Mouse (Mus musculus): ENCODE measurements around the gene Il5. TPM values are rescaled to one million over a fixed set of nuclear protein-coding genes. Genes with fewer than 3 reads are reported as not detected.
A peak's percentile ranks its signal among the peaks of the same experiment; 100 is the strongest.

The Il5 gene
- polyA plus RNA-seq, 1 experiment from 2014 or later: not detected

DNA sequence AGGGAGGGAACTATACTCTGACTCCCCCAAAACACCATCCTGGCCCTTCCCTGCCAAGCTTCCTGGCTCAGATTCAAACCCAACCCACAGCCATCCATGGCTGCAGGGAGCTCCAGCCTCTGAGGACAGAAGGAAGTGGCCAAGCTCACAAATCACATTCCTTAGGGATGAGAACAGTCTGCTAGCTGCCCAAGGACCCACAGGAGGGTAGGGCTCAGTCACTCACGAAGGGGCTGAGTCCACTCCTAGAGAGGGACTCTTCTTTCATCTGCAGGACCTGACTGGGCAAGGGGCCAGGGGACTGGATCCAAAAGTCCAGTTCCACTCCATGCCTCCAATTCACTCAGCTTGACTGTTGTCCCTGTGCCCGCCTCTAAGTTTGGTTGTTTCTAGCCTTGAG is 41.2 kb downstream of the Il5 start:
- H3K9me3 ChIP-seq (ENCODE audit: control insufficient read depth, low read length): no peaks in the 10 kb centered on the region
- H3K4me3 ChIP-seq (ENCODE audit: low read depth, low read length): no peak overlapping the region
- 75% methylated on average over 2 of the region's 2 CpGs for WGBS
- H3K4me2 ChIP-seq: no peak overlapping the region
- peak overlapping the region; percentile 30; the same call in 1 of the 2 replicates for H3K27ac ChIP-seq (ENCODE audit: low read depth, low read length)
- ATAC-seq (replicated peaks; ENCODE audit: low FRiP score): no peak
- peaks cover 22% of the 10 kb centered on the region for H3K4me1 ChIP-seq (replicated peaks; ENCODE audit: control insufficient read depth, insufficient read depth, low read length)
- no peaks in the 10 kb centered on the region for H3K36me3 ChIP-seq (ENCODE audit: control insufficient read depth, insufficient read depth, low read length)
- 0 out of 2 replicates have a peak, but pooled peaks cover 2% of the 10 kb centered on the region for H3K27me3 ChIP-seq (replicated peaks; ENCODE audit: control insufficient read depth, insufficient read depth, low read length)
- H3K9ac ChIP-seq (ENCODE audit: low read depth, low read length): no peak overlapping the region
- DNase-seq (ENCODE audit: low spot score): no peak

DNA sequence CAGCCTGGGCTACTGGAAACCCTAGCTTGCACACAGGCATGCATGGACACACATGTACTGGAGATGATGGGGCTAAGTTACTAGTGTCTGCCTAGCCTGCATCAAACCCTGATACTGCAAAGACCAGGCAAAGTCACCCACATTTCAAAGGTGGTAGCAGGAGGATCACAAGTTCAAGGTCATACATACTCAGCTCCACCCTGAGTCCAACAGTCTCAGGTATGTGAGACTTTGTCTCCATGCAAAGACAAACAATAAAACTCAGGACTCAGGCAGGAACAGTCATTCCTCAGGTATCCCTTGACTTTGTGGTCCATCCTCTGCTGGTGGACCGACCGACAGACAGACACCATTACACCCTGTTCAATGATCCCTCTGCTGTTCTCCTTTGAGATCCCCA is 41.8 kb downstream of the Il5 start:
- ATAC-seq (replicated peaks; ENCODE audit: low FRiP score) (no peak), DNase-seq (ENCODE audit: low spot score) (no peak)
- H3K27ac ChIP-seq (ENCODE audit: low read depth, low read length): peak overlapping the region; percentile 30; the same call in 1 of the 2 replicates
- no peaks in the 10 kb centered on the region for H3K9me3 ChIP-seq (ENCODE audit: control insufficient read depth, low read length)
- 0 out of 2 replicates have a peak, but pooled peaks cover 2% of the 10 kb centered on the region for H3K27me3 ChIP-seq (replicated peaks; ENCODE audit: control insufficient read depth, insufficient read depth, low read length)
- no peaks in the 10 kb centered on the region for H3K36me3 ChIP-seq (ENCODE audit: control insufficient read depth, insufficient read depth, low read length)
- H3K4me1 ChIP-seq (replicated peaks; ENCODE audit: control insufficient read depth, insufficient read depth, low read length): peaks cover 22% of the 10 kb centered on the region
- H3K4me2 ChIP-seq: peak overlapping the region; percentile 74
- H3K9ac ChIP-seq (ENCODE audit: low read depth, low read length): peak overlapping the region; percentile 51
- 40% methylated on average over 2 of the region's 2 CpGs for WGBS
- H3K4me3 ChIP-seq (ENCODE audit: low read depth, low read length): peak overlapping the region; percentile 45

DNA sequence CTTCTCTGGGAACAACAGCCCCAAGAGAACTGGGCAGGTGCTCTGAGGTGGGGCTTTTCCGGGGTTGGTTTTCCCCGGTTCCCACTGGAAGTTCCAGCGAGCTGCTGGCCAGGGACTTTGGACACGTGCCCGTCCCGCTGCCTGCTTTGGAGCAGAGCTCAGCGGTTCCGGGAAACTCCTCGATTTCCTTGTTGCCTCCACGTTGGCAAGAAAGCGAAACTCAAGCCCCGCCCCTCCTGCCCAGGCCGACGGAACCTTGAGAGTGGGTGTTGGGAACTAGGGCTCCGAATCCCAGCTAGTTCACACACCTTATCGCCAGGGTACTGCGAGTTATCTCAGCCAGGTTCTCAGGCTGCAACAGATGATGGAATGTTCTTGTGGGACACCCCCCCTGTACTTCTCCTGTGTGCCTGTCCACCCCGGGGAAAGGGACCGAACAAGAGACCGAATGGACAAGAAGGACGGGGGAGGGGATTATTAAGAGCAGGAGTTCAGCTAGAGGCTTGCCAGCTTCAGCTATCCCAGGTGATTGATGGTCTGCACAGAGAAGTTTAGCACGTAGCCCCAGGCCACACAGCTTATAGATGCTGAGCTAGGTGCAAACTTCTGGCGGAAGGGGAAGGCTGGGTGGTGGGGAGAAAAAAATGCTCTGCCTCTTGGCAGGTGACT is 42.4 kb downstream of the Il5 start:
- Histone ChIP-seq H3K9ac (ENCODE audit: low read depth, low read length) (peak overlapping the region; percentile 51), H3K4me2 (peak overlapping the region; percentile 74), H3K4me1 (replicated peaks; ENCODE audit: control insufficient read depth, insufficient read depth, low read length) (peaks cover 22% of the 10 kb centered on the region), H3K4me3 (ENCODE audit: low read depth, low read length) (peak overlapping the region; percentile 45), H3K9me3 (ENCODE audit: control insufficient read depth, low read length) (no peaks in the 10 kb centered on the region), H3K27me3 (replicated peaks; ENCODE audit: control insufficient read depth, insufficient read depth, low read length) (0 out of 2 replicates have a peak, but pooled peaks cover 2% of the 10 kb centered on the region), H3K36me3 (ENCODE audit: control insufficient read depth, insufficient read depth, low read length) (no peaks in the 10 kb centered on the region), H3K27ac (ENCODE audit: low read depth, low read length) (peak overlapping the region; percentile 77)
- peak; percentile 14; the same call in 1 of the 2 replicates for ATAC-seq (replicated peaks; ENCODE audit: low FRiP score)
- 3% methylated on average over 23 of the region's 23 CpGs for WGBS
- DNase-seq (ENCODE audit: low spot score): peak; percentile 61

DNA sequence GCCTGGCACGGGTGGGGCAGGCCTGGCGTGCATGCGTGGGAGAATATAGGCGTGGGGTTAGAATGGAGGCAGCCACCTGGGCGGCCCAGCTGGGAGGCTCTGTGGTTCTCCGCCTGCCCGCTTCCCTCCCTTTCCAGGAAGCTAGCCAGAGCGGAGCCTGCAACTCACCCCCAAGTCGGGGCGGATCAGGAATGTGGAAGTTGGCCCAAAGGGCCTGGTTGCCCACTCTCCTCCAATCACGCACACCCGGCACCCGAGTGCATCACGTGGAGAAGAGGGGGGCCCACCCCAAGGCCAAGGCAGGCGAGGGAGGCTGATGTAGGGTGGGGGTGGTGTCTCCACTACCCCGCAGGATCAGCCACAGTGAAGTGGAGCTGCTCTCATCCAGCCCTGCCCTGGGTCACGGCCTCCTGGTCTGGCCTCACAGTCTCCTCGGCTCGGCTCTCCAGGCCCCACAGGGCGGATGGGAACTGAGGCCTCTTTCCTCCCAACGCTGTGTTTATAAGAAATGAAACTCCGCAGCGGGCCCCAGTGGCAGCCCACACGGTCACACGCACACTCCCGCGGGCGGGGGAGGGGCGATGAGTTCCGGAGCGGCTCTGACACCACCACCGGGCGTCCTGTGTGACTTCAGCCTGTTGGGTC is 43.0 kb downstream of the Il5 start:
- 2% methylated on average over 33 of the region's 33 CpGs for WGBS
- Histone ChIP-seq H3K4me3 (ENCODE audit: low read depth, low read length) (peak overlapping the region; percentile 45), H3K9me3 (ENCODE audit: control insufficient read depth, low read length) (no peaks in the 10 kb centered on the region), H3K9ac (ENCODE audit: low read depth, low read length) (peak overlapping the region; percentile 51), H3K27ac (ENCODE audit: low read depth, low read length) (peak overlapping the region; percentile 77), H3K27me3 (replicated peaks; ENCODE audit: control insufficient read depth, insufficient read depth, low read length) (peaks cover 3% of the 10 kb centered on the region), H3K4me1 (replicated peaks; ENCODE audit: control insufficient read depth, insufficient read depth, low read length) (peaks cover 22% of the 10 kb centered on the region), H3K4me2 (peak overlapping the region; percentile 74), H3K36me3 (ENCODE audit: control insufficient read depth, insufficient read depth, low read length) (no peaks in the 10 kb centered on the region)
- peak; percentile 79 for DNase-seq (ENCODE audit: low spot score)
- ATAC-seq (replicated peaks; ENCODE audit: low FRiP score): peak; percentile 66

DNA sequence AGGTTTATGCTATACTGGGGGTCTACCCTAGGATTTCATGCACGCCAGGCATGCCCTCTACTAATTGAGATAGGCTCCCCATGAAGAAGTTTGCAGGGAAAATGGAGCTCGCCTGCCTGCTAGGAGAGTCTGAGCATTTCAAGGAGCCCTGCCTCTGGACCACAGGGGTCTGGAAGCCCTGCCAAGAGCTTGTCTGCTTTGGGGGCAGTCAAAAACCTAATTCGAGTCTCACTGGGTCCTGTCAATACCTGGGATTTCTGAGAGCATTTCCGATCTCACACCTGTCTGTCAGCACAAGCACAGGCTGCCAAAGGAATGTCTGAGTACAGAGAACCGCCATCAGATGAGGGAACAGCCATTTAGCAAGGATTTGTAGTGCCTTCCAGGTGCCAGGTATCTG is 44.0 kb downstream of the Il5 start:
- Histone ChIP-seq H3K4me3 (ENCODE audit: low read depth, low read length) (no peak overlapping the region), H3K27ac (ENCODE audit: low read depth, low read length) (no peak overlapping the region; the same call in 1 of the 2 replicates), H3K4me2 (no peak overlapping the region; the same call in 1 of the 2 replicates), H3K27me3 (replicated peaks; ENCODE audit: control insufficient read depth, insufficient read depth, low read length) (peaks cover 8% of the 10 kb centered on the region), H3K4me1 (replicated peaks; ENCODE audit: control insufficient read depth, insufficient read depth, low read length) (peaks cover 25% of the 10 kb centered on the region), H3K9ac (ENCODE audit: low read depth, low read length) (no peak overlapping the region), H3K9me3 (ENCODE audit: control insufficient read depth, low read length) (no peaks in the 10 kb centered on the region), H3K36me3 (ENCODE audit: control insufficient read depth, insufficient read depth, low read length) (no peaks in the 10 kb centered on the region)
- DNase-seq (ENCODE audit: low spot score) (no peak), ATAC-seq (replicated peaks; ENCODE audit: low FRiP score) (no peak)
- WGBS: 68% methylated on average over 5 of the region's 5 CpGs

DNA sequence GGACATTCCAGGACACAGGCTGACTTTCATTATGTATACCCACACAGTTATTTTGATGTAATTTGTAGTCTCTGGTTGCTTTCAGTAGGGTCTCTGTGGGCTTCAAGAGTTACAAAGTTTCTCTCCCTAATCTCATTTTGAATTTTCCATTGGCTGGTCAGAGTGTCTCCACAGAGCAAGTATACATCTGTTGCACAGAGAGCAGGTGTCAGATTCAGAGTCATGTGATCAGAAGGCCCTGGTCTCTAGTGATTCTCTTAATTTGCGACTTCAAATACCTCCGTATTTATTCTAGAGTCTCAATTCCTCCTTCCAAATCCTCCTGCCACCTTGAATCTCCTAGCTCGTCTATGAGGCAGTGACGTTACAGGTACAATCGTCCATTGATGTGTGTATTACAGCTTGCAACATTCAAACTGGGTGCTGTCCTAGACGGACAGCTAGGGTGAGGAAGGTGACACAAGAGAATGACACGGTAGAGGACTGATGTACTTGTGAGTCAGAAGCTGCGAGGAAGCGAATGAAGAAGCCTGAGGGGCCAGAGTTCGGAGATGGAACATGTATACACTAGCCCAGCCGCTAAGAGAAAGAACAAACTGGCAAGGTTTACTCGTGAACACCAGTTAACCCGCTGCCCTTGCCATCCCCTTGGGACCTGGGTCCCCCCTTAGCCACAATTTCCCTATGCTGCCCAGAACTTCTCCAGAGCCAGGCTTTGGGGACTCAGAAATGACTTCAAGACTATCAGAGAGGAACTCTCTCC is 48.0 kb downstream of the Il5 start:
- Histone ChIP-seq H3K9ac (ENCODE audit: low read depth, low read length) (no peak overlapping the region), H3K9me3 (ENCODE audit: control insufficient read depth, low read length) (no peaks in the 10 kb centered on the region), H3K27ac (ENCODE audit: low read depth, low read length) (no peak overlapping the region), H3K4me1 (replicated peaks; ENCODE audit: control insufficient read depth, insufficient read depth, low read length) (peaks cover 22% of the 10 kb centered on the region), H3K4me2 (no peak overlapping the region), H3K27me3 (replicated peaks; ENCODE audit: control insufficient read depth, insufficient read depth, low read length) (peaks cover 17% of the 10 kb centered on the region), H3K4me3 (ENCODE audit: low read depth, low read length) (no peak overlapping the region), H3K36me3 (ENCODE audit: control insufficient read depth, insufficient read depth, low read length) (no peaks in the 10 kb centered on the region; the same call in 1 of the 2 replicates)
- 69% methylated on average over 13 of the region's 13 CpGs for WGBS
- ATAC-seq (replicated peaks; ENCODE audit: low FRiP score) (no peak), DNase-seq (ENCODE audit: low spot score) (no peak)

DNA sequence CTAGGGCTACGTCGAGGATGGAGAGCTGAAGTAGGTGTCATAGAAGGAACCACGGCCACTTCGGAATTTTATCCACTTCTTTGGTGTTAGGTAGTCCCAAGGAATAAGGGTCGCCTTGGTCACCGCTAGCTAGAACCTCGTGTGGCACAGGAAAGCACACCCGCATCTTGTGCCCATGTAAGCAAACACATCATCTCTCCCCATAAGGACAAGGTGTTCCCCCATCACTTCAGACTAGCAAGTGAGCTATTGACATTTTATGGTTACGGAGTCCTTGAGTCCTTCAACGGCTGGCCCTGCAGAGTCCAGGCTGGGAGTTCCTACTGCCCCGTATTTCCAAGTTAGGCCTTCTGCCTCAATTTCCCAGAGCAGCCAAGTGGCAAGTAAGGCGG is 48.6 kb downstream of the Il5 start:
- WGBS: 53% methylated on average over 12 of the region's 12 CpGs
- Histone ChIP-seq H3K27me3 (replicated peaks; ENCODE audit: control insufficient read depth, insufficient read depth, low read length) (peaks cover 17% of the 10 kb centered on the region), H3K9me3 (ENCODE audit: control insufficient read depth, low read length) (no peaks in the 10 kb centered on the region), H3K36me3 (ENCODE audit: control insufficient read depth, insufficient read depth, low read length) (no peaks in the 10 kb centered on the region; the same call in 1 of the 2 replicates), H3K4me3 (ENCODE audit: low read depth, low read length) (peak overlapping the region; percentile 74), H3K27ac (ENCODE audit: low read depth, low read length) (no peak overlapping the region), H3K9ac (ENCODE audit: low read depth, low read length) (0 out of 2 replicates have a peak overlapping the region, but pooled peaks have one; percentile 17), H3K4me1 (replicated peaks; ENCODE audit: control insufficient read depth, insufficient read depth, low read length) (peaks cover 19% of the 10 kb centered on the region), H3K4me2 (peak overlapping the region; percentile 95)
- DNase-seq (ENCODE audit: low spot score) (no peak), ATAC-seq (replicated peaks; ENCODE audit: low FRiP score) (no peak)

DNA sequence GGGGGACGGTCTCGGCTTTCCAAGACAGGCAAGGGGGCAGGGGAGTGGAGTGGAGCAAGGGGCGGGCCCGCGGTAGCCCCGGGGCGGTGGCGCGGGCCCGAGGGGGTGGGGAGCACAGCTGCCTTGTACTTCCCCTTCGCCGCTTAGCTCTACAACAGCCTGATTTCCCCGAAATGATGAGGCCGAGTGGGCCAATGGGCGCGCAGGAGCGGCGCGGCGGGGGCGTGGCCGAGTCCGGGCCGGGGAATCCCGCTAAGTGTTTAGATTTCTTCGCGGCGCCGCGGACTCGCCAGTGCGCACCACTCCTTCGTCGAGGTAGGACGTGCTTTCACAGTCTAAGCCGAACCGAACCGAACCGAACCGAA is 49.1 kb downstream of the Il5 start, which contains the start of gene Irf1:
Gene Irf1 (plus strand): TSS at position 255 of the 365 bp plus-strand sequence.
- H3K4me2 ChIP-seq: peak within 1 kb of the TSS; percentile 95
- H3K9me3 ChIP-seq (ENCODE audit: control insufficient read depth, low read length): no peaks in the 10 kb centered on the region
- DNase-seq (ENCODE audit: low spot score) (peak; percentile 85), ATAC-seq (replicated peaks; ENCODE audit: low FRiP score) (peak; percentile 90)
- H3K36me3 ChIP-seq (ENCODE audit: control insufficient read depth, insufficient read depth, low read length): no peaks in the 10 kb centered on the region; the same call in 1 of the 2 replicates
- peaks cover 17% of the 10 kb centered on the region for H3K27me3 ChIP-seq (replicated peaks; ENCODE audit: control insufficient read depth, insufficient read depth, low read length)
- H3K27ac ChIP-seq (ENCODE audit: low read depth, low read length): peak within 1 kb of the TSS; percentile 55; the same call in 1 of the 2 replicates
- peak within 1 kb of the TSS; percentile 59 for H3K9ac ChIP-seq (ENCODE audit: low read depth, low read length)
- H3K4me3 ChIP-seq (ENCODE audit: low read depth, low read length): peak within 1 kb of the TSS; percentile 74
- WGBS: 0% methylated on average over 39 of the region's 40 CpGs
- H3K4me1 ChIP-seq (replicated peaks; ENCODE audit: control insufficient read depth, insufficient read depth, low read length): peaks cover 17% of the 10 kb centered on the region
